Mouse (Mus musculus) forebrain, embryonic 12.5 days (tissue): ENCODE results near the gene Prrt1. TPM values are rescaled to one million over a fixed set of nuclear protein-coding genes. Genes with fewer than 3 reads are reported as not detected.

ENCODE experiments used
- ATAC-seq: fragments of 200-750 bp; cut with Nextera tagmentation; 2 replicates; pipeline ENCODE4 v1.8.0; 2017; ENCODE audit warnings: moderate TSS enrichment; ENCODE audit not compliant: low FRiP score
- H3K27ac ChIP-seq: fragments of 300-500 bp; sonication (generic); 2 replicates; pipeline ENCODE4 v1.5.1; 2016; ENCODE audit warnings: mild to moderate bottlenecking
- H3K27me3 ChIP-seq: fragments of 300-500 bp; sonication (generic); 2 replicates; pipeline ENCODE4 v1.6.1; 2016; ENCODE audit warnings: mild to moderate bottlenecking
- H3K36me3 ChIP-seq: fragments of 300-500 bp; sonication (generic); replicated peaks from 2 replicates; pipeline ENCODE4 v1.6.1; 2016; ENCODE audit warnings: mild to moderate bottlenecking
- H3K4me1 ChIP-seq: fragments of 300-500 bp; sonication (generic); 2 replicates; pipeline ENCODE4 v1.6.1; 2016
- H3K4me2 ChIP-seq: fragments of 300-500 bp; sonication (generic); 2 replicates; pipeline ENCODE4 v1.6.1; 2016; ENCODE audit warnings: mild to moderate bottlenecking, moderate library complexity
- H3K4me3 ChIP-seq: fragments of 300-500 bp; sonication (generic); replicated peaks from 2 replicates; pipeline ENCODE4 v1.5.1; 2016; ENCODE audit warnings: mild to moderate bottlenecking
- H3K9ac ChIP-seq: fragments of 300-500 bp; sonication (generic); 2 replicates; pipeline ENCODE4 v1.6.1; 2016; ENCODE audit warnings: mild to moderate bottlenecking
- H3K9me3 ChIP-seq: fragments of 300-500 bp; sonication (generic); 2 replicates; pipeline ENCODE4 v1.6.1; 2016
- WGBS: fragments of 180-500 bp; shearing (Covaris S2); methylation state at CpG from one replicate; pipeline ENCODE4 v1.1.7; 2016; 5-methylcytosine and 5-hydroxymethylcytosine counted together
- polyA plus RNA-seq: library from polyadenylated mRNA; unstranded; fragments of >200 nt; fragmentation: Nextera tagmentation; extraction: Ambion mirVana; gene quantifications from 2 replicates; pipeline ENCODE4 v1.2.1, GENCODE M21; 2016

The Prrt1 gene
- polyA plus RNA-seq, 1 experiment from 2014 or later: 2.9 TPM

DNA sequence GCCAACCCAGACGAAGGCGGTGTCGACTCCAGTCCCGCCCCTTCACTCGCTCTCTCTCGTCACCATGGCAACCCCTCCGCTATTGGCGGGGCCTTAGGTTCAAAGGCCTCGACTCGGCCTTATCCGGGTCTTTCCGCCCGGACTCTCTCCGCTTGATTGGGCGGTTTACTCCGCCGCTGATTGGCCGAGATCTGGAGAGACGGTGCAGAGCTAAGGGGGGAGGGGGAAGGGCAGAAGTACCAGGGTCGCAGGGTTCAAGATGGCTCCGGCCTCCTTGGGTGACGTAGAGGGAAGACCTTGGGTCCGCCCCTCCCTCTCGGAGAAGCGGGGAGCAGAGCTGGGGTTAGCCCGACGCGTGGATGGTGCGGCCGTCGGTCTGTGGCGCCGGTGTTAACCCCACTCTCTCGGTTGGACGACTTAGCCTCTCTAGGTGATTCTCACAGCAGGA is 25.2 kb upstream of the Prrt1 start, which contains the start of gene Agpat1:
Agpat1 (plus strand) TSS at position 202 of the 448 bp plus-strand sequence.
- Histone ChIP-seq H3K36me3 (peaks cover 22% of the 10 kb centered on the region), H3K9ac (peak within 1 kb of the TSS; percentile 99), H3K27ac (peak within 1 kb of the TSS; percentile 92), H3K4me2 (peak within 1 kb of the TSS; percentile 96), H3K27me3 (no peaks in the 10 kb centered on the region), H3K9me3 (no peaks in the 10 kb centered on the region), H3K4me1 (peaks cover 42% of the 10 kb centered on the region), H3K4me3 (peak within 1 kb of the TSS; percentile 97)
- WGBS: 0% methylated on average over 35 of the region's 35 CpGs
- peak; percentile 85 for ATAC-seq

DNA sequence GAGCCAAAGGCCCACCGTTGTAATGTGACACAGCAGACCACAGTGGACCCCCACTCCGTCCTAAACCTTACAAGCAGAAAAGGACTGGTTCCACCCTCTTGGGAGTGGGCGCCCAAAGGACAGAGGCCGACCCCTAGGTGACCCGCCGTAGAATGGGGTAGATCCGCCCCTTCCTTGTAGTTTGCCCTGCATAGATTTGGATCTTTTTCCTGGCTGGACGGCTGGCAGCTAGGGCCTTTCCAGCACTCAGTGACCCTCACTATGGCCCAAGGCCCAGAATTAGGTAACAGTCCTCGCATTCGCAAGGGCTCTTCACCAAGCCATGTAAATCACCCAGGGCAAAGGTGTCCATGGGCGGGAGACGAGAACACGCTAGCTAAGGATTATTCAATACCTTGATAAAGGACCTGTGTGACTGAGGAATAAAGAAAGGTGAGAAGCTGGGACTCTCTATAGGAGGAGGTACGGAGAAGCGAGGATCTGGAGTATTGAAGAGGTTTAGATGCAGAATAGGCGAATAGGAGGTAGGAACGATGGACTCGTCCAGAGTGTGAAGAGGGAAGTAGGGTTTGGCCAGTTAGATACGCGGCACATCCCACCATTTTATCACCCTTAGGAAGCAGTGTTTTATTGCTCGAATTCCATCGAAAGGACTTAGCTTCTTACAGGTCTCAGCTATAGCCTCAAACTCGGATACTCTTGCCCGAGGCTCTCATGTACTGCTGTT is 24.7 kb upstream of the Prrt1 start:
- peak overlapping the region; percentile 96 for H3K4me2 ChIP-seq
- H3K9ac ChIP-seq: peak overlapping the region; percentile 99
- no peaks in the 10 kb centered on the region for H3K9me3 ChIP-seq
- H3K4me1 ChIP-seq: peaks cover 42% of the 10 kb centered on the region
- no peaks in the 10 kb centered on the region for H3K27me3 ChIP-seq
- peak overlapping the region; percentile 97 for H3K4me3 ChIP-seq
- H3K36me3 ChIP-seq: peaks cover 22% of the 10 kb centered on the region
- WGBS: 16% methylated on average over 24 of the region's 24 CpGs
- peak overlapping the region; percentile 92 for H3K27ac ChIP-seq
- no peak for ATAC-seq

DNA sequence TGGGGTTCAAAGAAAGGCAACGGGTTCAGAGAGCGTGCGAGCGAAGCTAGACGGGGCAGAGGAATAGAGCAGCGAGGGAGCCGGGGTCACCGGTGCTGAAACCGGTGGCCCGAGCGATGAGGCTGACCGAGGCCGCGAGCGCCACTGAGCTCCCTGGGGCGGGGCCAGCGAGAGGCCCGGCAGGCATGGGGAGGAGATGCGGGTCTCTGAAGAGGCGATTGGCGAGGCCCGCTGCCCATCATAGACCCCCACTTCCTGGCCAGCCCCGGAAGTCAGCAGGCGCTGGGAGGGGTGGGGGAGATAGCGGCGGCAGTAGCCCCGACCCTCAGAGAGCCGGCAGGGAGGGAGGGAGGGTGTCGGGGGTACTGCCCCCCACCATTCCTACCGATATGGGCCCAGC is 23.7 kb upstream of the Prrt1 start:
- Histone ChIP-seq H3K36me3 (peaks cover 18% of the 10 kb centered on the region), H3K4me2 (peak overlapping the region; percentile 96), H3K4me1 (peaks cover 42% of the 10 kb centered on the region), H3K27ac (peak overlapping the region; percentile 92), H3K27me3 (no peaks in the 10 kb centered on the region), H3K9me3 (no peaks in the 10 kb centered on the region), H3K4me3 (peak overlapping the region; percentile 97), H3K9ac (peak overlapping the region; percentile 99)
- ATAC-seq: peak; percentile 67
- WGBS: under 1% methylated on average over 26 of the region's 30 CpGs

DNA sequence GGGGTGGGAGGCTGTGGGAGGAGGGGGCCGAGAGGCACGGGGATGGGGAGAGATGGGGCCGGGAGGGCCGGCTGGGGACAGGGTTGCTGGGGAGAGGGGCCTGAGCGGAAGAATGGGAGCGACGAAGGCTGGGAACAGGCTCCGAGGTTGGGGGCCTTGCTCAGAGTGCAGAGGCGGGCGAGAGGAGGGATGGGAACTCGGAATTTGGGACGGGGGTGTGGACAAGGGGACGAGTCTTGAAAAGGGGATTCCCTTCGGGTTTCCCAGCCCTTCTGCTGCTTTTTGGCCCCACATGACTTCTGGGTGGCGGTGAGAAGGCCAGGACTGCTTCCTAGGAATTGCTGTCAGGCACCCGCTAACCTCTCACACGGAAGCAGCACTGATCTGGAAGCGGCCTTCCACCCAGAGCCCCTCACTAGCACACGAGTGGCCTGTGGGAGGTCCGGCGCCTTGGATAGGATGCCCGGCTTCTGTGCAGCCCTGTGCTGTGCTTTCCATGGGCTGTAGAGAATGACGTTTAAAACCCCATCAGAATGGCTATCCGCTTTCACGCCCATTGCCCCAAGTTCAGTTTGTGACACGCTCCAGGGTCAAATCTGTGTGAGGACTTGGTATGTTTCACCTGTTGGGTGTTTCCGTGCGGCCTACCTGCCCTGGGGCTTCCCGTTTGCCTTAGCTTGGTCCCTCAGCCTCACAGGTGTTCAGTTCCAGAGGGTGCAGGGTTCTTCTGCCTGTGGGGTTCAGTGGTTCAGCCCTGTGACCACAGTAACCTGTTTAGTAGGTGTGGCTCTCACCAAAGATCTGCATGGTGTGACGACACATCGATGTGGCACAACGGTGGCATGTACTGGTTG is 22.9 kb upstream of the Prrt1 start:
- 18% methylated on average over 31 of the region's 32 CpGs for WGBS

DNA sequence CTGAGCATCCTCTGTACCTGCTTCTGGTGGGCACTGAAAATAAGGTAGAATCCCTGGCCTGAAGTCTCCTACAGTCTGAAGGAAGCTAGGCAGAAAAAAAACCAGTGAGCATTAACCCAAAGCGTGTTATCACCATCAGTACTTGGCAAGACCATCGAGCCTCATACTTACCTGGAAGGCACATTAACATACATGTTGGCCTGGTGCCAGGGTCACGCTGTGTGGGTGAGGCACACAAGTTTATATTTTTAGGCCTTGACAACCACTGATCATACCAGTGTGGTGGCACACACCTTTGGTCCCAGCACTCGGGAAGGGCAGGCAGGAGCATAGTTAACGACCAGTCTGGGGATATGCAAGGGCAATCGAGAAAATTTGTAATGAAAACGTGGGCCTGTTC is 21.3 kb upstream of the Prrt1 start:
- Histone ChIP-seq H3K4me2 (no peak overlapping the region), H3K27me3 (no peaks in the 10 kb centered on the region), H3K4me3 (no peak overlapping the region), H3K4me1 (peaks cover 29% of the 10 kb centered on the region), H3K9ac (no peak overlapping the region), H3K27ac (no peak overlapping the region), H3K9me3 (no peaks in the 10 kb centered on the region), H3K36me3 (peaks cover 28% of the 10 kb centered on the region)
- 85% methylated on average over 7 of the region's 7 CpGs for WGBS
- ATAC-seq: no peak

More for the DNA sequence above, 22.9 kb upstream of the Prrt1 start:
- Histone ChIP-seq H3K27me3 (no peaks in the 10 kb centered on the region), H3K4me1 (peaks cover 42% of the 10 kb centered on the region), H3K9me3 (no peaks in the 10 kb centered on the region), H3K4me3 (peak overlapping the region; percentile 97), H3K27ac (peak overlapping the region; percentile 92), H3K9ac (peak overlapping the region; percentile 99), H3K4me2 (peak overlapping the region; percentile 96), H3K36me3 (peaks cover 20% of the 10 kb centered on the region)
- no peak for ATAC-seq

DNA sequence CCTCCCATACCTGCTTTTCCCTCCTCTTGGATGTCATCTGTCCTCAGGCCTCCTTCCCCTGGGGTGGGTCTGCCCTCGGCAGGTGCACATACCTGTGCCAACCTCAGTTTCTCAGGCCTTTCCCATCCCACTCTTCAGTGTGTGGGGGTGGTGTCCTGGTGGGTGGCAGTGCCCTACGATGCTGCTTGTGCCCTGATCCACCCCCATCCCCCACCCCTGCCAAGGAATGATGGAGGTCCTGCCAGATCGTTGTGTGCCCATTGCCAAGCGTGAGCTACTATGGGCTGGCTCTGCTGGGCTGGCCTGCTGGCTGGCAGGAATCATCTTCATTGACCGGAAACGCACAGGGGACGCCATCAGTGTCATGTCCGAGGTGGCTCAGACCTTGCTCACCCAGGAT is 18.3 kb upstream of the Prrt1 start:
- Histone ChIP-seq H3K9me3 (no peaks in the 10 kb centered on the region), H3K27ac (no peak overlapping the region), H3K36me3 (peaks cover 55% of the 10 kb centered on the region), H3K9ac (no peak overlapping the region), H3K4me3 (no peak overlapping the region), H3K27me3 (no peaks in the 10 kb centered on the region), H3K4me2 (no peak overlapping the region), H3K4me1 (peaks cover 17% of the 10 kb centered on the region)
- 93% methylated on average over 8 of the region's 8 CpGs for WGBS
- ATAC-seq: no peak

DNA sequence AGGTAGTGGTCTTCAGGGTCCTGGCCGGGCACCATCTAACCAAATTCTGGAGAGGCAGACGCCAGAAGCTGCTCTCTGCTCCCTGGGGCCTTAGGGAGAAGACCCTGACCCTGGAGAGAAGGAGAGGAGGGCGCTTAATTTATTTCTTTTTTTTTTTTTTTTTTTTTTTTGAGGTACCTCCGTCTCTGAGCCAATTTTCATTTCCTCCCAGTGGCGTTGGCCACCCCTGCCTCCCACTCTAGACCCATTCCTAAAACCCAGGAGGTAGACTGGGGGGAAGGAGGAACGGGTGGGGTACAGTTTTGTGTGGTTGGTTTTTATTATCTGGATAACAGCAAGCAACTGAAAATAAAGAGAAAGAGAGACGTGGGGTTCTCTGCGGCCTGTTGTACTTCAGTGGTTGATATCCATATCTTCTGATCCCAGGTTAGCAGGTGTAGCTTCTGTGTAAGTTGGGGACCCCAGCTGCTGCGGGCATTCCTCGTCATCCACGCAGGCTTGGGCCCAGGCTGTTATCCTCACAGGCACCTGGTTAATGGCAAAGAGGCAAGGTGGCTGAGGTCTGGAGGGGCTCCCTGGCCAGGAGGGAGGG is 16.2 kb upstream of the Prrt1 start:
- peaks cover 72% of the 10 kb centered on the region for H3K36me3 ChIP-seq
- 89% methylated on average over 11 of the region's 11 CpGs for WGBS
- ATAC-seq: no peak

DNA sequence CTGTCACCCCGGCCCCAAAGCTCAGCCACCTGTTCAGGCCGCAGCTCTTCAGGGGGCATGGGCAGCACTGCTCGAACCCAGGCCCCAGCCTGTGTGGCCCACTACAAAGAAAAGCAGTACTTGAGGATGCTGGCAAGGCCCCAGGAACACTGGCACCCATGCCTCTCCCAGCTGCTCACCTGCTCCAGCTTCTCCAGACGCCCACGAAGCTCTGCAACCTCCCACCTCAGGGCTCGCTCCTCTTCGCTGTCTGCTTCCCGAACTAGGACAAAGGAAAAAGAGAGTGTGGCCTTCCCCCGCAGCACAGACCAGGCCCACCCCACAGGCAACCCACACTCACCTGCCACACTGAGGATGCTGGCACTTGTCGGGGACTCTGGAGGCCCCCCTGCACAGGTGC is 15.5 kb upstream of the Prrt1 start:
- Histone ChIP-seq H3K4me2 (no peak overlapping the region), H3K9ac (no peak overlapping the region), H3K4me3 (no peak overlapping the region), H3K27me3 (no peaks in the 10 kb centered on the region), H3K9me3 (no peaks in the 10 kb centered on the region), H3K36me3 (peaks cover 72% of the 10 kb centered on the region), H3K27ac (no peak overlapping the region), H3K4me1 (no peaks in the 10 kb centered on the region; the same call in 1 of the 2 replicates)
- no peak for ATAC-seq
- 94% methylated on average over 10 of the region's 10 CpGs for WGBS

More for the DNA sequence above, 16.2 kb upstream of the Prrt1 start:
- H3K4me1 ChIP-seq: no peaks in the 10 kb centered on the region; the same call in 1 of the 2 replicates
- H3K4me3 ChIP-seq: no peak overlapping the region
- H3K9me3 ChIP-seq: no peaks in the 10 kb centered on the region
- no peaks in the 10 kb centered on the region for H3K27me3 ChIP-seq
- no peak overlapping the region for H3K9ac ChIP-seq
- H3K4me2 ChIP-seq: no peak overlapping the region
- H3K27ac ChIP-seq: no peak overlapping the region

DNA sequence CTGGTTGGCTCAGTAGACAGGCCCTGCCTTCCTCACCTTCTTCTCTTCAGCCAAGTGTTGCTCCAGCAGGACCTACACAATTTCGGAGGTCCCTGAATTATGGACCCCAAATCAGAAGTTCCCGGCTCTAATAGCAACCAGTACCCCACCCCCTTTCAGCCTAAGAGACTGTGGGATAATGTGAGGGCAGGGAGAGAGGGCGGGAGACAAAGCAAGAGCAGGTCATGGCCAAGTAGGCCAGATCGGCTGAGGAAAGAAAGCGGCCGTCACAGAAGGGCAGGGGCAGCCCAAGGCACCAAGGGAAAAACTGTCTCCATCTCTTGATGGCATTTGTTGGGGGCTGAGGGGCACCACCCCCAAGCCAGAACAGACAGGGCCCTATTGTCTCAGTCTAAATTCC is 13.5 kb upstream of the Prrt1 start, which contains the start of gene Egfl8:
Egfl8 (minus strand) TSS at position 101 of the 400 bp plus-strand sequence.
- 0 out of 2 replicates have a peak within 1 kb of the TSS, but pooled peaks have one; percentile 19 for H3K27ac ChIP-seq

DNA sequence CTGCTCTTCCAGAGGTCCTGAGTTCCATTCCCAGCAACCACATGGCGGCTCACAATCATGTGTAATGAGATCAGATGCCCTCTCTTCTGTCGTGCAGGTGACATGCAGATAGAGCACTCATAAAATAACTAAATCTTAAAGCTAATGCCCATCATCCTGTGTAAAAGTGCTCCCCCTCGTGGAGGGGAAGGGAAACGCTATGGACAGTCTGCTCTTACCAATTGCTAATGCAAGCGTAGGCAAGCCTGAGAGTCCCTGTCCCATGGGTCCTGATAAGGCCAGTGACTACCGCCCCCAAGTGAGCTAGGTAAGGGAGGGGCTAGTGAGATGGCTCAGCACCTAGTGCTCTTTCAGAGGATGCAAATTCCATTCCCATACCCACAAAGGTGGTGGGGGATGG is 10.3 kb upstream of the Prrt1 start:
- no peaks in the 10 kb centered on the region for H3K9me3 ChIP-seq
- H3K27ac ChIP-seq: no peak overlapping the region
- H3K9ac ChIP-seq: no peak overlapping the region
- 14% methylated on average over 6 of the region's 6 CpGs for WGBS
- H3K4me1 ChIP-seq: no peaks in the 10 kb centered on the region
- no peak overlapping the region for H3K4me2 ChIP-seq
- H3K27me3 ChIP-seq: no peaks in the 10 kb centered on the region
- H3K4me3 ChIP-seq: no peak overlapping the region
- peaks cover 58% of the 10 kb centered on the region for H3K36me3 ChIP-seq
- ATAC-seq: peak; percentile 30; the same call in 1 of the 2 replicates

More for the DNA sequence above, 13.5 kb upstream of the Prrt1 start, which contains the start of gene Egfl8:
- no peak for ATAC-seq
- H3K27me3 ChIP-seq: no peaks in the 10 kb centered on the region
- H3K9me3 ChIP-seq: no peaks in the 10 kb centered on the region
- no peak within 1 kb of the TSS for H3K4me2 ChIP-seq
- H3K4me1 ChIP-seq: no peaks in the 10 kb centered on the region
- peak within 1 kb of the TSS; percentile 4; the same call in 1 of the 2 replicates for H3K9ac ChIP-seq
- peaks cover 67% of the 10 kb centered on the region for H3K36me3 ChIP-seq
- H3K4me3 ChIP-seq: no peak within 1 kb of the TSS
- WGBS: 68% methylated on average over 6 of the region's 6 CpGs

DNA sequence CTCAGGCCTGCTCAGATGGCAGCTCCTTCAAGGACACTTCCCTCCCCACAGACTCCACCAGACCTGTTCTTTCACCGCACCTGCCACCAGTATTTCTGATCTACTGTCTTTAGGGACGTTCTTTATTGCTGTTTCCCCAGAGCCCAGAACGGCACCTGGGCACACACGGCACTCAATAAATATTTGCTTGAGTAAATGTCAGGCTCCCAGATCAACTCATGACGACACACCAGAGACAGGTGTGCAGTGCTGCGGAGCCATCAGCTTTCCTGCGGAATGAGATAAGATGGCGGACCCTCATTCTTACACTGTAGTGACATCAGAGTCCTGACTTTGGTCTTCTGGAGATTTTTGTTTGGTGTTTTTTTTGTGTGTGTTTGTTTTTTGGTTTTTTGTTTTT is 8.3 kb upstream of the Prrt1 start:
- H3K27me3 ChIP-seq: no peaks in the 10 kb centered on the region
- peaks cover 39% of the 10 kb centered on the region for H3K36me3 ChIP-seq
- H3K9me3 ChIP-seq: no peaks in the 10 kb centered on the region
- WGBS: 89% methylated on average over 8 of the region's 8 CpGs
- no peak overlapping the region for H3K27ac ChIP-seq
- H3K4me1 ChIP-seq: peaks cover 4% of the 10 kb centered on the region
- H3K9ac ChIP-seq: no peak overlapping the region
- no peak overlapping the region for H3K4me2 ChIP-seq
- ATAC-seq: no peak
- no peak overlapping the region for H3K4me3 ChIP-seq

DNA sequence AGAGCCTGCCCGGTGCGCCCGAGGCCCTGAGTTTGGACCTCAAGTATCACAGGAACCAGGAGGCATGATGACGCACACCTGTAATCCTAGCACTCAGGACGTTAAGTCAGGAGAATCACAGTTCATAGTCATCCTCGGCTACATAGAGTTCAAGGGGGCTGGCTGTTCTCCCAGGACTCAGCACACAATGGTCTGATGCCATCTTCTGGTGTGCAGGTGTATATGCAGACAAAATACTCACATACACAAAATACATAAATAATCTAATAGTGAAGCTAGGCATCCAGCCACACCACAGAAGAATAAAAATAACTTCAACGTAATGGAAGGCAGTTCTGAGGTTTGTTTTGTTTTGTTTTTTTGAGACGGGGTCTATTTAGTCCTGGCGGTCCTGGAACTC is 6.2 kb upstream of the Prrt1 start:
- 90% methylated on average over 9 of the region's 9 CpGs for WGBS
- Histone ChIP-seq H3K4me3 (no peak overlapping the region), H3K4me2 (no peak overlapping the region), H3K36me3 (peaks cover 23% of the 10 kb centered on the region), H3K27ac (no peak overlapping the region), H3K4me1 (peaks cover 18% of the 10 kb centered on the region), H3K27me3 (no peaks in the 10 kb centered on the region), H3K9me3 (no peaks in the 10 kb centered on the region), H3K9ac (no peak overlapping the region)
- ATAC-seq: no peak
